Mouse (Mus musculus): ENCODE data around the gene Tatdn3. TPM values are rescaled to one million over a fixed set of nuclear protein-coding genes. Genes with fewer than 3 reads are reported as not detected.
"Not testable (repeated sequence)": the region's sequence is repeated elsewhere in the genome, so short reads cannot be mapped to it uniquely, and the experiment has no call there.

The Tatdn3 gene
- polyA plus RNA-seq, 1 experiment from 2014 or later, result 6.4 TPM

DNA sequence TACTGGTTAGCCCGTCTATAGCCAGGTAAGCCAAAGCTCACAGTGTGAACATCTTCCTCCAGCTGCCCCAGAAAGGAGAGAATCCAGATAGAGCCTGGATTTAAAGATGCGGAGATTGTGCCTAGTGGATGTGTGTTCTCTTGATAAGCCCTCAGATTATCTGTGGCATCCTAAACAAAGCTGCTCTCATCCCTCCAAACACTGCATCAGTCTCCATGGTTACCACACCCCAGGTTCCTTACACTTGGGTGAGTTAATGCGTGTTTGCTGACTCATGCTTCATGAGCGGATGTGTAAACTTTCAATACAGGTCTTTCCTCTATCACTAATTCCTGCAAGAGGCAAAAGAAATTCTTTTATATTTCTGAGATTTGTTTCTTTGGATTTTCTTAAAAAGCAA is 27.1 kb downstream of the Tatdn3 start:
- ATAC-seq (ENCODE audit: low read depth), result no peak
- Histone ChIP-seq H3K4me3 (ENCODE audit: low read depth, low read length) (no peak overlapping the region), H3K36me3 (ENCODE audit: control insufficient read depth, insufficient read depth) (no peaks in the 10 kb centered on the region), H3K27me3 (ENCODE audit: control insufficient read depth, insufficient read depth, low read depth, low read length) (no peaks in the 10 kb centered on the region), H3K9ac (ENCODE audit: low read depth, low read length) (no peak overlapping the region), H3K27ac (ENCODE audit: low read length) (no peak overlapping the region), H3K9me3 (replicated peaks; ENCODE audit: control insufficient read depth, low read length) (no peaks in the 10 kb centered on the region), H3K4me1 (ENCODE audit: control insufficient read depth, low read depth, low read length) (no peaks in the 10 kb centered on the region), H3K4me2 (ENCODE audit: low read depth, low read length) (no peak overlapping the region)
- WGBS (ENCODE audit: insufficient replicate concordance), result 32% methylated on average over 4 of the region's 4 CpGs

GRCm38 (mm10) chr1:191030922-191031425 is 31.8 kb downstream of the Tatdn3 start:
- 42% methylated on average over 6 of the region's 6 CpGs for WGBS (ENCODE audit: insufficient replicate concordance)
- not testable (repeated sequence) for H3K27ac ChIP-seq (ENCODE audit: low read length); ATAC-seq (ENCODE audit: low read depth); H3K36me3 ChIP-seq (ENCODE audit: control insufficient read depth, insufficient read depth); H3K9me3 ChIP-seq (replicated peaks; ENCODE audit: control insufficient read depth, low read length); H3K4me3 ChIP-seq (ENCODE audit: low read depth, low read length); H3K4me2 ChIP-seq (ENCODE audit: low read depth, low read length); H3K27me3 ChIP-seq (ENCODE audit: control insufficient read depth, insufficient read depth, low read depth, low read length); H3K9ac ChIP-seq (ENCODE audit: low read depth, low read length); H3K4me1 ChIP-seq (ENCODE audit: control insufficient read depth, low read depth, low read length)

DNA sequence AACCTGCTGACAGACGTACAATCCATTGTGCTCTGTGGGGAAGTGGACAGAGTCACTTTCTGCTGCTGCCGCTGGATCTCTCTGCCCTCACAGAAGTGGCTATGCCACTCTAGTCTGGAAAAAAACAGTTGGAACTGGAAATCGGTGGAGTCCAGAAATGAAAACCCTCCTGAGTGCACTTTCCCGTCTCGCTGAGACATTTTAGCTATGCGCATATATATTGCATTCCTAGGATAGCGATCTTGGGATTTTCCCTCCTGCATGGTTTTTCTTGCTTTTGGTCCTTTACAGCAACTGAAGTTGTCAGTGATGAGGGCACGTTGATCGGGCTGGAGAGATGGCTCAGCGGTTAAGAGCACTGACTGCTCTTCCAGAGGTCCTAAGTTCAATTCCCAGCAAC is 32.5 kb downstream of the Tatdn3 start:
- Histone ChIP-seq H3K4me2 (ENCODE audit: low read depth, low read length) (no peak overlapping the region), H3K27ac (ENCODE audit: low read length) (no peak overlapping the region), H3K9ac (ENCODE audit: low read depth, low read length) (no peak overlapping the region), H3K9me3 (replicated peaks; ENCODE audit: control insufficient read depth, low read length) (no peaks in the 10 kb centered on the region), H3K4me3 (ENCODE audit: low read depth, low read length) (no peak overlapping the region), H3K27me3 (ENCODE audit: control insufficient read depth, insufficient read depth, low read depth, low read length) (no peaks in the 10 kb centered on the region), H3K4me1 (ENCODE audit: control insufficient read depth, low read depth, low read length) (peaks cover 12% of the 10 kb centered on the region), H3K36me3 (ENCODE audit: control insufficient read depth, insufficient read depth) (no peaks in the 10 kb centered on the region)
- WGBS (ENCODE audit: insufficient replicate concordance), result 63% methylated on average over 10 of the region's 10 CpGs
- no peak for ATAC-seq (ENCODE audit: low read depth)

DNA sequence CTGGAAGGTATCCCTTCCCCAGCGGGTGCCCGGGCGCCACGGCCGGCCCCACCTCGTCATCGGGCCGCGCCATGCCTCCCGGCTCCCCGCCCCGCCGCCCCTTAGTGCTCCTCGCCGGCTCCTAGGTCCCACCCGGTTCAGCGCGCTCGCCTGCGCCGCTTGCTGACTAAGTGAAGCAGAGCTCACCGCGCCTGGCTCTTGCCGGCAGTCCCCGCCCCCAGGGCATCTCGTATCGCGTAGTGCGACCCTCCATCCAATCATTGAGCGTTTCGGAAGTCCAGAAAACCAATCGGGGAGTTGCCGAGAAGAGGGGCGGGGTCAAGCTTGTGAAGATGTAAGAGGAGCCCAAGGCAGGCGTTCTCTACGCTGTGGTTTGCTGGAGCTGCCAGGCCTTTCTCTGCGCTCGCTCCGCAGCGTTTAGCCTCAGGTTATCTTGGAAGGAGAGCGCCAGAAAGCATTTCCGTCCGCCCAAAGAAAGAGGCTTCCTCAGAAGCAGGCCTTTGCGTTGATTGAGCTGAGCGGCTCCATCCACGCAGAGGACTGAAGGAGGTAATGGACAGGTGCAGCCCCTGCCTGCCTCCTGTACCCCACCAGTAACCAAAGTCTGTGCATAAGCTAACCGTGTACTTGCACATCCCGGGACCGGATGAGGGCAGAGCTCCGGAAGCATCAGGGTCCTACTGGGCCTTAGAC is 36.6 kb downstream of the Tatdn3 start, which contains the start of gene Flvcr1:
TSS of gene Flvcr1 (minus strand) at position 138 of the 693 bp plus-strand sequence.
- Histone ChIP-seq H3K4me1 (ENCODE audit: control insufficient read depth, low read depth, low read length) (peaks cover 18% of the 10 kb centered on the region), H3K36me3 (ENCODE audit: control insufficient read depth, insufficient read depth) (no peaks in the 10 kb centered on the region), H3K4me3 (ENCODE audit: low read depth, low read length) (peak within 1 kb of the TSS; percentile 77), H3K27me3 (ENCODE audit: control insufficient read depth, insufficient read depth, low read depth, low read length) (no peaks in the 10 kb centered on the region), H3K4me2 (ENCODE audit: low read depth, low read length) (peak within 1 kb of the TSS; percentile 98), H3K27ac (ENCODE audit: low read length) (peak within 1 kb of the TSS; percentile 70), H3K9me3 (replicated peaks; ENCODE audit: control insufficient read depth, low read length) (no peaks in the 10 kb centered on the region), H3K9ac (ENCODE audit: low read depth, low read length) (peak within 1 kb of the TSS; percentile 85)
- ATAC-seq (ENCODE audit: low read depth), result peak; percentile 98
- under 1% methylated on average over 50 of the region's 50 CpGs for WGBS (ENCODE audit: insufficient replicate concordance)

GRCm38 (mm10) chr1:191025016-191026012 is 37.4 kb downstream of the Tatdn3 start:
- Histone ChIP-seq H3K4me3 (ENCODE audit: low read depth, low read length) (peak overlapping the region; percentile 77), H3K36me3 (ENCODE audit: control insufficient read depth, insufficient read depth) (no peaks in the 10 kb centered on the region), H3K4me1 (ENCODE audit: control insufficient read depth, low read depth, low read length) (peaks cover 18% of the 10 kb centered on the region), H3K9me3 (replicated peaks; ENCODE audit: control insufficient read depth, low read length) (no peaks in the 10 kb centered on the region), H3K27me3 (ENCODE audit: control insufficient read depth, insufficient read depth, low read depth, low read length) (no peaks in the 10 kb centered on the region), H3K4me2 (ENCODE audit: low read depth, low read length) (peak overlapping the region; percentile 98), H3K27ac (ENCODE audit: low read length) (peak overlapping the region; percentile 70), H3K9ac (ENCODE audit: low read depth, low read length) (peak overlapping the region; percentile 85)
- WGBS (ENCODE audit: insufficient replicate concordance), result 5% methylated on average over 68 of the region's 69 CpGs
- peak; percentile 22 for ATAC-seq (ENCODE audit: low read depth)

DNA sequence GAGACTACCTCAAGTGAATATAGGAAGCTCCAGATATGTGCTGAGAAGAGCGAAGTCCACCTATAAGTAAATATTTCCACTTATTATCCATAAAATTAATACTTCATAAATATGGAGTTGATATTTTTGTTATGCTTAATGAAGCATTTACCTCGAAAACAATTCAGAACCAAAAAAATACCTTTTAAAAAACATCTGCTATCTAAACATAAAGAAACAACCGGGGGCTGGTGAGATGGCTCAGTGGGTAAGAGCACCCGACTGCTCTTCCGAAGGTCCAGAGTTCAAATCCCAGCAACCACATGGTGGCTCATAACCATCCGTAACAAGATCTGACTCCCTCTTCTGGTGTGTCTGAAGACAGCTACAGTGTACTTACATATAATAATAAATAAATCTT is 38.9 kb downstream of the Tatdn3 start:
- not testable (repeated sequence) for H3K36me3 ChIP-seq (ENCODE audit: control insufficient read depth, insufficient read depth); H3K27me3 ChIP-seq (ENCODE audit: control insufficient read depth, insufficient read depth, low read depth, low read length); H3K4me3 ChIP-seq (ENCODE audit: low read depth, low read length); H3K9me3 ChIP-seq (replicated peaks; ENCODE audit: control insufficient read depth, low read length); H3K4me2 ChIP-seq (ENCODE audit: low read depth, low read length); H3K27ac ChIP-seq (ENCODE audit: low read length); H3K9ac ChIP-seq (ENCODE audit: low read depth, low read length); ATAC-seq (ENCODE audit: low read depth)
- WGBS (ENCODE audit: insufficient replicate concordance), result 82% methylated on average over 5 of the region's 6 CpGs
- peaks cover 18% of the 10 kb centered on the region for H3K4me1 ChIP-seq (ENCODE audit: control insufficient read depth, low read depth, low read length)

GRCm38 (mm10) chr1:191023140-191023539 is 39.6 kb downstream of the Tatdn3 start:
- no peak for ATAC-seq (ENCODE audit: low read depth)
- Histone ChIP-seq H3K4me3 (ENCODE audit: low read depth, low read length) (no peak overlapping the region), H3K9ac (ENCODE audit: low read depth, low read length) (no peak overlapping the region), H3K4me1 (ENCODE audit: control insufficient read depth, low read depth, low read length) (peaks cover 18% of the 10 kb centered on the region), H3K4me2 (ENCODE audit: low read depth, low read length) (no peak overlapping the region), H3K27ac (ENCODE audit: low read length) (no peak overlapping the region), H3K27me3 (ENCODE audit: control insufficient read depth, insufficient read depth, low read depth, low read length) (no peaks in the 10 kb centered on the region), H3K9me3 (replicated peaks; ENCODE audit: control insufficient read depth, low read length) (no peaks in the 10 kb centered on the region), H3K36me3 (ENCODE audit: control insufficient read depth, insufficient read depth) (no peaks in the 10 kb centered on the region)
- 64% methylated on average over 2 of the region's 2 CpGs for WGBS (ENCODE audit: insufficient replicate concordance)

GRCm38 (mm10) chr1:191021016-191021415 is 41.7 kb downstream of the Tatdn3 start:
- Histone ChIP-seq H3K36me3 (ENCODE audit: control insufficient read depth, insufficient read depth) (no peaks in the 10 kb centered on the region), H3K4me2 (ENCODE audit: low read depth, low read length) (no peak overlapping the region), H3K27me3 (ENCODE audit: control insufficient read depth, insufficient read depth, low read depth, low read length) (no peaks in the 10 kb centered on the region), H3K4me1 (ENCODE audit: control insufficient read depth, low read depth, low read length) (peaks cover 10% of the 10 kb centered on the region), H3K27ac (ENCODE audit: low read length) (no peak overlapping the region), H3K9ac (ENCODE audit: low read depth, low read length) (no peak overlapping the region), H3K4me3 (ENCODE audit: low read depth, low read length) (no peak overlapping the region), H3K9me3 (replicated peaks; ENCODE audit: control insufficient read depth, low read length) (no peaks in the 10 kb centered on the region)
- 87% methylated on average over 7 of the region's 7 CpGs for WGBS (ENCODE audit: insufficient replicate concordance)
- no peak for ATAC-seq (ENCODE audit: low read depth)

All from liver, embryonic 16.5 days (tissue).